Mouse (Mus musculus) liver, embryonic 13.5 days (tissue): ENCODE results near the gene Cachd1. TPM values are rescaled to one million over a fixed set of nuclear protein-coding genes. Genes with fewer than 3 reads are reported as not detected.

Experiments used
- ATAC-seq: fragments of 200-750 bp; cut with Nextera tagmentation; 2 replicates; pipeline ENCODE4 v1.8.0; 2017; ENCODE audit warnings: low read depth, mild to moderate bottlenecking, moderate number of reproducible peaks, moderate library complexity
- DNase-seq: peaks from one replicate; pipeline ENCODE4 v3.0.0; 2022
- H3K27ac ChIP-seq: fragments of 300-500 bp; sonication (generic); 2 replicates; pipeline ENCODE4 v1.5.1; 2015; ENCODE audit warnings: moderate library complexity, mild to moderate bottlenecking, inconsistent platforms
- H3K27me3 ChIP-seq: fragments of 300-500 bp; sonication (generic); 2 replicates; pipeline ENCODE4 v1.6.1; 2015; ENCODE audit warnings: mild to moderate bottlenecking, inconsistent platforms
- H3K36me3 ChIP-seq: fragments of 300-500 bp; sonication (generic); 2 replicates; pipeline ENCODE4 v1.6.1; 2015; ENCODE audit warnings: mild to moderate bottlenecking, inconsistent platforms
- H3K4me1 ChIP-seq: fragments of 300-500 bp; sonication (generic); replicated peaks from 2 replicates; pipeline ENCODE4 v1.6.1; 2015; ENCODE audit warnings: inconsistent platforms
- H3K4me2 ChIP-seq: fragments of 300-500 bp; sonication (generic); 2 replicates; pipeline ENCODE4 v1.6.1; 2015; ENCODE audit warnings: inconsistent platforms, mild to moderate bottlenecking, moderate library complexity
- H3K4me3 ChIP-seq: fragments of 300-500 bp; sonication (generic); replicated peaks from 2 replicates; pipeline ENCODE4 v1.5.1; 2015; ENCODE audit warnings: mild to moderate bottlenecking, inconsistent platforms
- H3K9ac ChIP-seq: fragments of 300-500 bp; sonication (generic); 2 replicates; pipeline ENCODE4 v1.6.1; 2015; ENCODE audit warnings: mild to moderate bottlenecking, inconsistent platforms
- H3K9me3 ChIP-seq: fragments of 300-500 bp; sonication (generic); replicated peaks from 2 replicates; pipeline ENCODE4 v1.6.1; 2016; ENCODE audit warnings: inconsistent platforms
- WGBS: fragments of 180-500 bp; shearing (Covaris S2); methylation state at CpG from one replicate; pipeline ENCODE4 v1.1.7; 2015; ENCODE audit not compliant: insufficient replicate concordance; 5-methylcytosine and 5-hydroxymethylcytosine counted together
- polyA plus RNA-seq: library from polyadenylated mRNA; unstranded; fragments of >200 nt; fragmentation: Nextera tagmentation; extraction: Ambion mirVana; gene quantifications from 2 replicates; pipeline ENCODE4 v1.2.1, GENCODE M21; 2015

Gene Cachd1
- polyA plus RNA-seq, 1 experiment from 2014 or later: 6.5 TPM

DNA sequence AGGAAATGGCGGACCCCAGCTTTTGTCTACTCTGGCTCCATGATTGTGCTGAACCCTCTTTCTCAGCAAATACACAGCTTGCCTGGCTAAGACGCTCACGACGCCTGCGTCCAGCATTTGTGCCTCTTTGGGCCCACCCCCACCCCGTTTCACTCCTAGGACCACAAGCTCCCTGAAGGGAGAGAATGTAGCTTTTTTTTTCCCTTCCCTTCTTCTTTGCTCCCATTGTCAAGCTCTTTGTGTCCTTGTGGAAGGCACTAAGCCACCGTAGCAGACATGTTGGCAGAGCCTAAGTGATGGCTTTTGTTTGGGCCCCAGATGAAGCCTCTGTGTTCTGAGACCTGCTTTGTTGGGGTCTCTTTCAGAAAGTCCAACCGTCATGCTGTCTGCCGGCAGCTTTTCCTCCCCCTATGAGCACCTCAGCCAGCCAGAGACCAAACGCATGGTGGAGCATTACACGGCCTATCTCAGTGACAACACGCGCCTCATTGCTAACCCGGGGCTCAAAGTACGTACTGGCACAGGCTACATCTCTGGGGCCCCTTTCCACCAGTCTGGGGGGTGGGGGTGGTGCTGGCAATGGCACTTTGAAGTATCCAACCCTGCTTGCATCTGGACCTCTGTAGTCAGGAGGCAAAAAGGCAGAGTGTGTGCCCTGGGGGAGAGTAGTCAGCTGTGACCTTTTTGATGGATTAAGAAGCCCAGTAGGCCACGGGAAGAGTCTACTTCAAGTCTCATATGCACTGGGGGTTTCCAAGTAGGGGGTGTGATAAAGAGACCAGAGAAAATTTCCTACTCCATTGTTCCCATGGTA lies 197.4 kb downstream of the Cachd1 start:
- Histone ChIP-seq H3K4me3 (no peak overlapping the region), H3K9me3 (no peaks in the 10 kb centered on the region), H3K9ac (no peak overlapping the region), H3K4me2 (no peak overlapping the region), H3K36me3 (no peaks in the 10 kb centered on the region), H3K4me1 (no peaks in the 10 kb centered on the region), H3K27me3 (no peaks in the 10 kb centered on the region), H3K27ac (no peak overlapping the region)
- no peak for ATAC-seq
- no peak for DNase-seq
- 85% methylated on average over 16 of the region's 16 CpGs for WGBS

DNA sequence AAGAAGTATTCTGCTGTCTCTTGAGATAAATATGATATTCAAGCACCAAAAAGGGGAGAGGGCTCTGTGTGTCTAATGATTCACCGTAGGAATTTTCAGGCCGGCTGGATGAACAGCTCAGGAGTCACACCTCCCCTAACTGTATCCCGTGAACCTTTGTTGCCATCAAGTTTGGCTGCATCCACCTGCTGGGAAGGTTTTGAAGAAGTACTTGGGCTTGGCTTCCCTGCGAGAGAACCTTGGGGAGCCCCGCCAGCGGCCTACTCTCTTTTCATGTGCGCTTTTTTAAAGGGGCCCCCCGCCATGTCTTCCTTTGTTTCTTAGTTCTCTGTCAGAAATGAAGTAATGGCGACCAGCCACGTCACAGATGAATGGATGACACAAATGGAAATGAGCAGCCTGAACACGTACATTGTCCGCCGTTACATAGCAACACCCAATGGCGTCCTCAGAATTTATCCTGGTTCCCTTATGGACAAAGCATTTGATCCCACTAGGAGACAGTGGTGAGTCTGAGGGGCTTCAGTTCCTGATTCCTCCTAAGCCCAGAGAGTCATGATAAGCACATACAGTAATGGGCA lies 198.1 kb downstream of the Cachd1 start:
- H3K27ac ChIP-seq: no peak overlapping the region
- H3K4me3 ChIP-seq: no peak overlapping the region
- H3K9me3 ChIP-seq: no peaks in the 10 kb centered on the region
- DNase-seq: no peak
- H3K4me2 ChIP-seq: no peak overlapping the region
- H3K27me3 ChIP-seq: no peaks in the 10 kb centered on the region
- 83% methylated on average over 14 of the region's 14 CpGs for WGBS
- no peak for ATAC-seq
- no peaks in the 10 kb centered on the region for H3K36me3 ChIP-seq
- no peaks in the 10 kb centered on the region for H3K4me1 ChIP-seq
- no peak overlapping the region for H3K9ac ChIP-seq

DNA sequence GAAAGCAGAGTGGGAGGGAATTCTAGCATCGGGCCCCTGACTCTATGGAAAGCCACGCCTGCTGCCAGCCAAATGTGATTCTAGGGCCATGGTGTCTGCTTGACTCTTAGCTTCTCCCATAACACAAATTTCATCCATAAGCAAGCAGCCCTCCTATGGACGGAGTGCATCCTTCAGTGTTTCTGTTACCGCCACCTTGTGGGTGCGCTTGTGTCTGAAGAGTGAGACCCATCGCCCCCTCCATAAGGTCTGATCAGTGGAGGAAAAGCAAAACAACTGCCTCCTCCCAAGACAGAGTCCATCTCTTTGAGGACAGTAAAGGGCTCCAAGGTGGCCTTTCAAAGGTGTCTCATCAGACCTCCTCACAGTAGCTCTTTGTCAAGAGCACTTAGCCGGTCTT lies 201.0 kb downstream of the Cachd1 start:
- no peak for ATAC-seq
- DNase-seq: no peak
- 82% methylated on average over 7 of the region's 7 CpGs for WGBS

DNA sequence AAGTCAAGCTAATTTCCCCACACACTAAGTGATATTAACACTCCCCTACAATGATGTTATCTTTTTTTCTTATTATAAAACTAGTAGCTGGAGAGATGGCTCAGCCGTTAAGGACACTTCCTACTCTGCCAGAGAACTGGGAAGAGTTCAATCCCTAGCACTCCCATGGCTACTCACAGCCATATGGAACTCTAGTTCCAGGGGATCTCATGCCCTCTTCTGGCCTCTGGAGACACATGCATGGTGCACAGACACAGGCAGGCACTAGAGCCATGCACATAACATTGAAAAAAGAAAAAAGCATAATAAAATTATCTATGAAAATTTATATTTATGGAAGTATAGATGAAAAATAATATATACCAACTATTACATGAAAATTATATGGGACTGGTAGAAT lies 210.7 kb downstream of the Cachd1 start:
- ATAC-seq (no peak), DNase-seq (no peak)
- Histone ChIP-seq H3K9me3 (no peaks in the 10 kb centered on the region), H3K4me3 (no peak overlapping the region), H3K4me2 (no peak overlapping the region), H3K27me3 (no peaks in the 10 kb centered on the region), H3K4me1 (peaks cover 12% of the 10 kb centered on the region), H3K36me3 (no peaks in the 10 kb centered on the region), H3K27ac (no peak overlapping the region), H3K9ac (no peak overlapping the region)
- WGBS: 56% methylated on average over 1 of the region's 1 CpGs

More for the DNA sequence above, 201.0 kb downstream of the Cachd1 start:
- H3K9me3 ChIP-seq: no peaks in the 10 kb centered on the region
- no peaks in the 10 kb centered on the region for H3K4me1 ChIP-seq
- no peaks in the 10 kb centered on the region for H3K27me3 ChIP-seq
- no peak overlapping the region for H3K9ac ChIP-seq
- H3K36me3 ChIP-seq: no peaks in the 10 kb centered on the region
- H3K4me3 ChIP-seq: no peak overlapping the region
- H3K27ac ChIP-seq: no peak overlapping the region
- no peak overlapping the region for H3K4me2 ChIP-seq

DNA sequence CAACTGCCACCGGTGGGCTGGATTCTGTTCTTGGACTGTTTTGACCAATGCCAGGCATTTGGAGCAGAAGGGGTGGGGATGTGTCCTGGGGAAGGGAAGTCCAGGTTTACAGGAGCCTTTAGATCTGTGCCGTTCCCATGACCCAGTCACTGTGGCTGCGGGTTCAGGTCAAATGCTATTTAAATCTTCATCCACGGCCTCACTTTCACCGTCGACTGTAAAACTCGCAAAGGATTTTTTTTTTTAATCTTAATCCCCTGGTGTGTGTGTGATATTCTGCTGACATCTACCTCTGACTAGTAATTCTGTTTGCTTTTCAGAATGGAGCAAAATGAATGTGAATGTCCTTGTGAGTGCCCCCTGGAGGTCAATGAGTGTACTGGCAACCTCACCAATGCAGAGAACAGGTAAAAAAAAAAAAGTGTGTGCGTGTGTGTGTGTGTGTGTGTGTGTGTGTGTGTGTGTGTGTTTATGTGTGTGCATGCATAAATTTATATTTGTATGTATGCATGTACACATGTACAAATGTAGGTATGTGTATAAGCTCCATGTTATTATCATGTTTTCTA lies 211.8 kb downstream of the Cachd1 start:
- DNase-seq (no peak), ATAC-seq (no peak)
- WGBS: 86% methylated on average over 8 of the region's 8 CpGs
- Histone ChIP-seq H3K9ac (no peak overlapping the region), H3K9me3 (no peaks in the 10 kb centered on the region), H3K27me3 (no peaks in the 10 kb centered on the region), H3K4me2 (no peak overlapping the region), H3K27ac (no peak overlapping the region), H3K4me1 (peaks cover 23% of the 10 kb centered on the region), H3K4me3 (no peak overlapping the region), H3K36me3 (no peaks in the 10 kb centered on the region)

DNA sequence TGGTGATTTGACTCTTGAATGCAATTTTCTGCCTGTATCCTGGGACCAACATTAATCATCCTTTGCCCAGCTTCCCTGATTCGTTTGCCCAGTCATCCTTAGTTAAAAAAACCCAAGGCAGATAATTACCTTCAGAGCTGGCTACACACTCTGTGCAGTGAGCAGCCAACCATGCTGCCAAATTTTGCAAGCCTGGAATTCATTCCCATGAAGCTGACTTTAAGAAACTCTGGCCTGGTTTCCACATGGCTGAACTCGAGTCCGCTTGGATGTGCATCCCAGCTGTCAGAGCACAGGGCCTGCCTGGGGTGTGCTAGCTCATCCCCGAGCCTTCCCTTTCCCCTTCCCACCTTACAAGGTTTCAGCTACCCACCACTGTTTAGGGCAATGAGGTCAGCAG lies 214.5 kb downstream of the Cachd1 start:
- Histone ChIP-seq H3K36me3 (no peaks in the 10 kb centered on the region), H3K9ac (no peak overlapping the region), H3K27me3 (no peaks in the 10 kb centered on the region), H3K9me3 (no peaks in the 10 kb centered on the region), H3K4me1 (peaks cover 40% of the 10 kb centered on the region), H3K4me3 (no peak overlapping the region), H3K27ac (peak overlapping the region; percentile 98), H3K4me2 (no peak overlapping the region)
- 77% methylated on average over 4 of the region's 4 CpGs for WGBS
- DNase-seq (no peak), ATAC-seq (no peak)

DNA sequence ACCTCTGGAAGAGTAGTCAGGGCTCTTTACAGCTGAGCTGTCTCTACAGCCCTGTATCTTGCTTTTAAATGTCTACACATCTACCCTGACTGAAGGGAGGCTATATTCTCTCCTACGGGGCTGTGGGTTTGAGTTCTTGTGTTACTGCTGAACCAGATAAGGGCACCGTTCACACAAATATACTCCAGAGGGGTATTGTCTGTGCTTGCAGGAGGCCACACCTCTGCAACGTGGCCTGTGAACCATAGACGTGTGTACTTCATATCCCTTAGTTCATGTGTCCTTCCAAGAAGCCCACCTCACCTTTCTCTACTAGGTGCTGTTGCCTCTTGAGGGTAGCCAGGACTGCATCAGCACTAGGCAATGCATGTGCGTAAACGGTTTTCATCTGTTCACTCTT lies 215.6 kb downstream of the Cachd1 start:
- 37% methylated on average over 6 of the region's 6 CpGs for WGBS
- H3K9me3 ChIP-seq: no peaks in the 10 kb centered on the region
- H3K36me3 ChIP-seq: no peaks in the 10 kb centered on the region
- H3K27ac ChIP-seq: peak overlapping the region; percentile 98
- ATAC-seq (peak; percentile 45), DNase-seq (peak; percentile 36)
- peak overlapping the region; percentile 36; the same call in 1 of the 2 replicates for H3K9ac ChIP-seq
- no peak overlapping the region for H3K4me3 ChIP-seq
- H3K4me2 ChIP-seq: no peak overlapping the region
- no peaks in the 10 kb centered on the region for H3K27me3 ChIP-seq
- H3K4me1 ChIP-seq: peaks cover 50% of the 10 kb centered on the region

DNA sequence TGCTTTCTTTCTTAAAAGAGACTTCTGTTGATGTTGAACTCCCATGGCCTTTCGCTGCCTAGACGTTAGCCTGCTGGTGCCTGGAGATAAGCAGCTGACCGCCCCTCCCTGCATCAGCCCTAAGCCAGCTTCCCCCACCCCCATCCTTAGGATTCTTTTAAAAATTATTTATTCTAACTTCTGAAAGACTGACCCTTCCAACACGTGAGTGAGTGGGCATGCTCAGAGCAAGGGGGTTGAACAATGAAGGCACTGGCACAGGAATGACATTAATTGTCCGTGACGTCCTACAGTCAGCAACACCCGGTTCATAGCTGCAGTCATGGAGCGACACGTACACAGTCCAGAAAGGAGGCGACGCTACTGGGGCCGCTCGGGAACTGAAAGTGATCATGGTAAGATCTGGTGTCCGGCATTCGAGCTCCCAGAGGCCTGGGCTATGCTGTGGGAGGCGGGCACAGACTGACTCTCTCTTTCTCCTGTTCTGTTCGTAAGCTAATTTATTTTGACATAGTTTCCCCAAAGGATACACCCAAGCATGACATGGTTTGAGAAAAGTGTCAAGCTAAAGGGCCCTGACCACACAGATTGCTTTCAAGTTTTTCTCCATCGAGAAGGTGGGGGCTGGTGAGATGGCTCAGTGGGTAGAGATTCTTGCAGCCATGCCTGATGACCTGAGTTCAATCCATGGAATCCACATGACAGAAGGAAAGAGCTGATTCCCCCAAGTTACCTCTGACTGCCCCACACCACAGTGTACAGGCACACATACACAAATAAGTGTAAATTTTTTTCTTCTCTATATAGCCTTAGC lies 218.2 kb downstream of the Cachd1 start:
- Histone ChIP-seq H3K4me2 (peak overlapping the region; percentile 65), H3K27ac (peak overlapping the region; percentile 98), H3K27me3 (no peaks in the 10 kb centered on the region), H3K9me3 (no peaks in the 10 kb centered on the region), H3K4me3 (peak overlapping the region; percentile 57), H3K9ac (peak overlapping the region; percentile 75), H3K4me1 (peaks cover 67% of the 10 kb centered on the region), H3K36me3 (no peaks in the 10 kb centered on the region)
- ATAC-seq (peak; percentile 93), DNase-seq (peak; percentile 80)
- WGBS: 21% methylated on average over 18 of the region's 18 CpGs

DNA sequence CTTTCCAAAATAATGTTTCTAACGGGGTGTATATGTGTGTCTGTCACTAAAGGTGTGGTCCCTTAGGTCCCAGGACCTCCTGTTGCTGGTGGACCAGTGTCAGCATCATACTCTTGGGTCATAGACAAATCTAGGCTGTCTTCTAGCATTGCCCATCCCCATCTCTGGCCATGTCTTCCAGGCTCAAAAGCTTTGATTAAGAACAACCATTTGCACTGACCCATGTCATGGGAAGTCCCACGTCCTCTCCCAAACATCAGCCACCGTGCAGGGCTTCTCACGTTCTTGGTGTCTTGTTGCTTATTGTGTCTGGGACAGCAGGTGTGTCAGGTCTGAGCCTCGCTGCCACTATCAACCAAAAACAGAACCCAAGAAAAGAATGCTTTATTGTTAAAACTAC lies 219.1 kb downstream of the Cachd1 start:
- H3K9ac ChIP-seq: peak overlapping the region; percentile 75
- peak overlapping the region; percentile 65 for H3K4me2 ChIP-seq
- peak overlapping the region; percentile 98 for H3K27ac ChIP-seq
- DNase-seq (no peak), ATAC-seq (no peak)
- peak overlapping the region; percentile 57 for H3K4me3 ChIP-seq
- H3K27me3 ChIP-seq: no peaks in the 10 kb centered on the region
- WGBS: 77% methylated on average over 5 of the region's 5 CpGs
- H3K36me3 ChIP-seq: no peaks in the 10 kb centered on the region
- no peaks in the 10 kb centered on the region for H3K9me3 ChIP-seq
- peaks cover 67% of the 10 kb centered on the region for H3K4me1 ChIP-seq

DNA sequence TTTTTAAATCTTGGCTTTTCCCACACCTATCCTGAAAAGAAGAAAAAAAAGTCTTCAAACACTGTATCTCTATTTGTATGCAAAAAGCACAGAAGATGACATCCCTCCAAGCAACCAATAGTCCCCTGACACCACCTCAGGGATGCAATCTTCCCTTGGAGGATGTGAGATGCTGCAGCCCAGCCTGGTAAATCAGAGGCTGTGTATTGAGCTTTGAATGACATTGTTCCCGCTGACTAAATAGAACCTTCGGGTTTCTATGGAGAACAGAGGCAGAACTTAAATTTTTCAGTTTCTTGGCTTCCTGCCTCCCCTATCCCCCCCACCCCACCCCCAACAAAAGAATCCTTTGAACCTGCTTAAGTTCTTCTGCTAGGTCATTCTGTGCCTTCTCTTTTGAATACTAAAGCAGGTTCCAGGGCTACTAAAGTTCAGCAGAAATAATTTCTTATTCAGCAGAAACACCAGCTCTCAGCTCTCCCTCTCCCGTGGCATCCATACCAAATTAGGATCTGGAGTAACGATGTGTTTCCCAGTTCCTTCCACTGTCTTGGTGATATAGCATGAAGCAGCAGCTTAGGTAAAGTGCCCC lies 219.7 kb downstream of the Cachd1 start:
- no peaks in the 10 kb centered on the region for H3K9me3 ChIP-seq
- H3K9ac ChIP-seq: peak overlapping the region; percentile 12; the same call in 1 of the 2 replicates
- H3K4me3 ChIP-seq: peak overlapping the region; percentile 57
- H3K27me3 ChIP-seq: no peaks in the 10 kb centered on the region
- peak overlapping the region; percentile 98 for H3K27ac ChIP-seq
- ATAC-seq (no peak), DNase-seq (no peak)
- H3K36me3 ChIP-seq: no peaks in the 10 kb centered on the region
- H3K4me1 ChIP-seq: peaks cover 65% of the 10 kb centered on the region
- peak overlapping the region; percentile 65 for H3K4me2 ChIP-seq
- WGBS: 74% methylated on average over 4 of the region's 4 CpGs

DNA sequence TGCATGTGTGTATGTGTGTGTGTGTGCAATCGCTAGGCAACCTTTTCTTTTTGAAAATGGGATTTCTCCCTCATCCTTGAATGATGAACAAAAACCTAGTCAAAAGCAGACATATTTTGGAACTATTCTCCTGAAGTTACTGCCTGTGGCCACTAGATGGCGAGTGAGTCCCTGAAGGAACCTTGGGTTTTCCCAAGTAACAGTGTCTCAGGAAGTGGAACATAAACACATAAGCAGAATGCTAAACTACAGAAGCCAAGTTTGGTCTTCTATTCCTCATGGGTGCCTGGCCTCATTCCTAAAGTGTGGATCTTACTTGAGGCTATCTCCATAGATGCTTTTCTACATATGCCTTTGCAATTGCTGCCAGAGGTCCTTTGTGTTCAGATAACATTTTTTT lies 221.7 kb downstream of the Cachd1 start:
- H3K27me3 ChIP-seq: no peaks in the 10 kb centered on the region
- peaks cover 45% of the 10 kb centered on the region for H3K4me1 ChIP-seq
- ATAC-seq: no peak
- H3K4me3 ChIP-seq: no peak overlapping the region
- no peak overlapping the region for H3K4me2 ChIP-seq
- no peaks in the 10 kb centered on the region for H3K9me3 ChIP-seq
- DNase-seq: no peak
- WGBS: 7% methylated on average over 2 of the region's 2 CpGs
- H3K36me3 ChIP-seq: peaks cover 6% of the 10 kb centered on the region
- no peak overlapping the region for H3K9ac ChIP-seq
- H3K27ac ChIP-seq: no peak overlapping the region
